Mouse (Mus musculus): ENCODE results near the gene D130043K22Rik. TPM values are rescaled to one million over a fixed set of nuclear protein-coding genes. Genes with fewer than 3 reads are reported as not detected.

D130043K22Rik gene
- 10 to 100 TPM; 25.5 to 29.0 (median 27.3) TPM for total RNA-seq (2022)

- DNase-seq (ENCODE audit: low spot score in 2 of 2) = peak; percentile 64
These were observed at the start of gene D130043K22Rik for GRCm38 (mm10) chr13:24844983-24845955. D130043K22Rik (plus strand) TSS chr13:24845135.

GRCm38 (mm10) chr13:24798686-24799085 lies 46.2 kb upstream of the D130043K22Rik start:
- DNase-seq (ENCODE audit: low spot score in 2 of 2) = no peak

GRCm38 (mm10) chr13:24799378-24799777 lies 45.6 kb upstream of the D130043K22Rik start:
- no peak for DNase-seq (ENCODE audit: low spot score in 2 of 2)

- peak; percentile 32 to 61 for DNase-seq (ENCODE audit: low spot score in 2 of 2)
These were observed 44.8 kb upstream of the D130043K22Rik start for GRCm38 (mm10) chr13:24799925-24800673.

- DNase-seq (ENCODE audit: low spot score in 2 of 2) = peak; percentile 91 to 96
These were observed 44.1 kb upstream of the D130043K22Rik start for GRCm38 (mm10) chr13:24800674-24801307.

- DNase-seq (ENCODE audit: low spot score in 2 of 2) = peak; percentile 24 to 36
These were observed 43.5 kb upstream of the D130043K22Rik start, which contains the start of gene BC005537 for GRCm38 (mm10) chr13:24801308-24801921. BC005537 (plus strand) TSS chr13:24801657.

GRCm38 (mm10) chr13:24802131-24802691 lies 42.7 kb upstream of the D130043K22Rik start:
- peak; percentile 17 to 22 for DNase-seq (ENCODE audit: low spot score in 2 of 2)

- DNase-seq (ENCODE audit: low spot score in 2 of 2) = no peak
These were observed 41.7 kb upstream of the D130043K22Rik start for GRCm38 (mm10) chr13:24803196-24803595.

- no peak for DNase-seq (ENCODE audit: low spot score in 2 of 2)
These were observed 38.9 kb upstream of the D130043K22Rik start for GRCm38 (mm10) chr13:24806079-24806478.

- DNase-seq (ENCODE audit: low spot score in 2 of 2) = no peak
These were observed 32.4 kb upstream of the D130043K22Rik start for GRCm38 (mm10) chr13:24812521-24812920.

- no peak for DNase-seq (ENCODE audit: low spot score in 2 of 2)
These were observed 30.3 kb upstream of the D130043K22Rik start for GRCm38 (mm10) chr13:24814616-24815015.

GRCm38 (mm10) chr13:24816125-24817092 lies 28.5 kb upstream of the D130043K22Rik start:
- DNase-seq (ENCODE audit: low spot score in 2 of 2) = no peak

- DNase-seq (ENCODE audit: low spot score in 2 of 2) = no peak
These were observed 25.0 kb upstream of the D130043K22Rik start for GRCm38 (mm10) chr13:24819931-24820330.

- DNase-seq (ENCODE audit: low spot score in 2 of 2) = peak in 1 of 2 experiments; percentile 25
These were observed 22.1 kb upstream of the D130043K22Rik start for GRCm38 (mm10) chr13:24822663-24823343.

- DNase-seq (ENCODE audit: low spot score in 2 of 2) = no peak
These were observed 20.3 kb upstream of the D130043K22Rik start for GRCm38 (mm10) chr13:24824647-24825046.

- no peak for DNase-seq (ENCODE audit: low spot score in 2 of 2)
These were observed 19.3 kb upstream of the D130043K22Rik start for GRCm38 (mm10) chr13:24825587-24825986.

GRCm38 (mm10) chr13:24826116-24826515 lies 18.8 kb upstream of the D130043K22Rik start:
- no peak for DNase-seq (ENCODE audit: low spot score in 2 of 2)

- no peak for DNase-seq (ENCODE audit: low spot score in 2 of 2)
These were observed 14.1 kb upstream of the D130043K22Rik start for GRCm38 (mm10) chr13:24830756-24831352.
